Mouse (Mus musculus) erythroid progenitor cell, adult 5-6 weeks (primary cell): Measurements from ENCODE around the gene Ranbp1. TPM values are rescaled to one million over a fixed set of nuclear protein-coding genes. Genes with fewer than 3 reads are reported as not detected.

Experiments
- ATAC-seq: replicated peaks from 2 replicates; pipeline ENCODE4 v1.8.0; 2016; ENCODE audit warnings: moderate number of reproducible peaks, mild to moderate bottlenecking, moderate TSS enrichment, inconsistent platforms; ENCODE audit not compliant: poor library complexity, low FRiP score, severe bottlenecking
- total RNA-seq, 2 experiments: library from RNA; stranded (forward) in 1 of 2; stranded (reverse) in 1 of 2; fragments of 150-400 nt in 1 of 2; fragments of 186-747, 209-891 nt in 1 of 2; gene quantifications; 2 replicates each; pipeline versions ENCODE4 v1.2.3 to v1.2.4; 2015 to 2017; ENCODE audit warnings: low replicate concordance in 2 of 2

Gene Ranbp1
- total RNA-seq (2015; ENCODE audit: low replicate concordance) = 144 and 145 TPM in 2 replicates
- 76.8 and 133 TPM in 2 replicates for total RNA-seq (2017; ENCODE audit: low replicate concordance)

DNA sequence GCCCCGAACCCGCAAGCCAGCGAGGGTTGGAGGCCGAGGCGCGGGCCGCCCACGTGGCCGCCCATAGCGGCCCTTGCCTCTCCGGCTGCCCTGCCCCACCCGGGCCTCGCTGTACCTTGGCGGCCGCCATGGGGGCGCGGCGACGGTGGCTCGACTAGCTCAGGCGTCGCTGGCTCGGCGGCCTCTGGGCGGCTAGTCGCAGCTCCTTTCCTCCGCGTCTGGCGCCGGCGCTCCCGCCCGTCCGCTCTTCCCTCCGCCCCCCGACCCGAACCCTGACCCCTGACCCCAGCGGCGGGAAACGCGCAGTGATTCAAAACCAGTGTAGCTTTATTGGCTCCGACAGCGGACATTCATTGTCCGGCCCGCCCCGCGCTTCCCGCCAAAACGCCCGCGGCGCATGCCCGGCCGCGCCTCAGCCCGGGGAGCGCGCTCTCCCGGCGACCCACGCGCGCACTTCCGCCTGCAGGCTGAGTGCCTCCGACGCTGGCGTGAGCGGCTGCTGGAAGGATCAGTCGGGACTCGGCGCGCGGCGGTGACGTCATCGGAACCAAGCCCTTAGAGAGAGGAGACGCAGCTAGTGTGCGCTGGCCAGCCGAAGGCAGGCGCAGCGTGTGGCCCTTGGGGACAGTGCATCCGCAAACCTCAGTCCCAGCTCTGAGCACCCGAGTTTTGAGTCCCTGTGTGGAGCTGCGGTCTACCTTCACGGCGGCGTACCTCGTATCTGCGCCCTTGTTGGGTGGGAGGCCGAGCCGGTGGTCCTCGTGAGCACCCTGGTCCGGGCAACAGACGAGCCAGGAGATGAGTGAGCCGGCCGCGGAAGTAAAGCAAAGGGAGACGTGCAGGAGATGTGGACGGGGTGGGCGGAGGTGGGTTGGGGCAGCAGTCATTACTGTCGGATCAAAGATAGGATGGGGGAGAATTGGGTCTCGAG, at the start of gene Ranbp1, which contains the start of gene Trmt2a:
TSS of gene Ranbp1 (minus strand) at position 300 of the 931 bp plus-strand sequence.
TSS of gene Trmt2a (plus strand) at position 247 of the 931 bp plus-strand sequence.
- peak; percentile 91 for ATAC-seq

DNA sequence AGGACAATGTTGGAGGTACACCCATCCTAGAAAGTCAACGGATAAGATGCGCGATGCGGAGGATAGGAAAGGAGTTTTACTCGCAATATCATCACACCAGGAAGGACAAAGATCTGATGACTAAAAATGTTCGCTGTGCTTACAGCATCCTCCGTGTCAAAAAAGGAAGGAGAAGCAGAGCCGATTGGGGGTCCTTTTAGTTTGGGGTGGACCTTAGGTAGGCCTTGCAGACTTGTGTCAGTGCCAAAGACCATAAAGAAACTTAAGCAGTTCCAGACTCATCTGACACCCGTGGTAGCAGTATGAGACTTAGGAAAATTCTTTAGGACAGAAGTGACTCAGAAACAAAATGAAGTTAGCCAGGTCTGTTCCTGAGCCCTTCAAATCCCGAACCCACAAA, 41.1 kb upstream of the Ranbp1 start:
- peak; percentile 9; the same call in 1 of the 2 replicates for ATAC-seq

DNA sequence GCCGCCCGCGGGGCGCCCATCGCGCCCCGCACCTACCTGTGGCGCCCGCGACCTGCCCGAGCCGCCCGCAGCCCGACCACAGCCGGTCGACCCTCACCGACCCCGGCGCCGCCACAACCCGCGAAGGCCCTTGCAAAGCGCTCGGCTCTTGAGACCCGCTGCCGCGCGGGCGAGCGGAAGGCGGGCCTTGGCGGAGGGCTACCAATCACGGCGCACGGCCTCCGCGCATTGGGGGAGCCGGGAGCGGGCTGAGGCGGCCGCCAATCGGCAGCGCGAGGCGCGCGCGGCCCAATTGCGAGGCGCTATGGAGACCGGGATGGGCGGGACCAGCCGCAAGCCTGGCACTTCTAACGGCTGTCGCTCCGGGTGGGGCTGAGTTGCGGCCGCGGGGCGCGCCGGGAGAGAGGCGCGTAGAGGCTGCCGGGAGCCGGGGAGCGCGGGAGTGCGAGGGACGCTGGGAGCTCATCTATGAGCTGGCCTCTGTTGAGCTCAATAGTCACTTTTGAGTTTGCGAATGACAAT, 40.6 kb upstream of the Ranbp1 start, which contains the start of gene Dgcr8:
TSS of gene Dgcr8 (minus strand) at position 180 of the 522 bp plus-strand sequence.
- peak; percentile 95 for ATAC-seq

DNA sequence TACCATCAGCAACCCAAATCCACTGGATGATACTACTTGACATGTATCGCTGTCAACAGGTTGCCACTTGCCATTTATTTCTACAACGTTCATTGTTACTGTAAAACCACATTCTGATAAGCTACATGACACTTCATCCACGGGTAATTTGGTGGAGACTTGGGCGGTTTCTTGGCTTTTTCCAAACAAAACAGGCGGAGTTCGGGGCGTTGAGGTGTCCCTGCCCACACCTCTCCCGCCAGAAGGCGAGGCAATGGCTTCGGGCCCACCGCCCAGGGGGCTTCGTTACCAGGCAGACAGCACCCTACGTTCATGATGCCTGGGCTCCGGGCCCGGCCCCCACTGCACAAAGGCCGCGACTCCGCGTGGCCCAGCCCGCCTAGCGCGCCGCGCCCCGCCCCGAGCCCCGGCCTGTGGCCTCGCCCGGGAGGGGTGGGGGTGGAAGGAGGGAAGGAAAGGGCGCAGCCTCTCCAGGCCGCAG, 40.1 kb upstream of the Ranbp1 start:
- ATAC-seq = peak; percentile 79

DNA sequence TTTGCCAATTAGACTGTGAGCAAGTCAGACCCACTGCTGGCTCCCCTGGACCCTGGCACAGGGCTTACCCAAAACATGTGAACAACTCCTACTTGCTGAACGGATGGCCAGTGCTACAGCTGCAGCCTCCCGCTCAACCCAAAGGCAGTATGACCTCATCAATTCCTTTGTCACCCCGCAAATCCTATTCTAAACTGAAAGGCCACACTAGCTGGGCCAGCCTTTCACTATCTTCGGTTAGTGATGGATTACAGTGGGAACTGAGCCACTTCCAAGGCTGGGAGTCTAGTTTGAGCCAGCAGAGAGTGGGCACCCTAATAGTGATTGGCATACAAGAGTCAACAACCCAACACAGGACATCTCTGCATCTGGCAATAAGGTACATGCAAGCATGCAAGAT, 39.6 kb upstream of the Ranbp1 start:
- no peak for ATAC-seq

DNA sequence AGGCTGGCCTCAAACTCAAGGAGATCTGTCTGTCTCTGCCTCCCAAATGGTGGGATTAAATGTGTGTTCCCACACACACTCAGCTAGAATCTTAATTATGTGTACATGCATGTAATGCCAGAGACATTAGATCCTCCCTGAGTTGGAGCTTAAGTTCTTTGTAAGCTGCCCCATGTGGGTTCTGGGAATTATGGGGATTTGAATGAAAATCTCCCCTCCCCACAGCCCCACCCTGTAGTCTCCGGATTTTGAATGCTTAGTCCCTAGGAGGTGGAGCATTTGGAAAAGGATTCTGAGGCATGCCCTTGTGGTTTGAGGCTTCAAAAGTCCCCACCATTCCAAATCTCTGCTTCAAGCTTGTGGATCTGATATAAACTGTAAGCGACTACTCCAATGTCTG, 26.6 kb upstream of the Ranbp1 start:
- no peak for ATAC-seq

DNA sequence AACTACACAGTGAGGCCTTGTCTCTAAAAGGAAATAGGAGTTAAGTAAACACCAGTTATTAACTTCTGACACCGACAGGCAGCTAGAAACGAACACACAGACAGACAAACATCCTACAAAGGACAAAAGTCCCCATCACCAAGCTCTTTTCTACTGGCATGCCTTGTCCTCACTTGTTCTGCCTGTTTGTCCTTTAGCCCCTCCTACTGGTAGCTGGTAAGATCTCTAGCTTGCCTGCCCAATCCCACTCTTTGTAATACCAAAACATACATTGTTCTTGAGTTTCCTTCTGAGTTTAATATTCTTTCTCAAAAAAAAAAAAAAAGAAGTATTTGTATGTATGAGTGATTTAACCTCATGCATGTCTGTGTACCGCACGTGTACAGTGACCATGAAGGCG, 19.6 kb upstream of the Ranbp1 start:
- ATAC-seq = no peak

DNA sequence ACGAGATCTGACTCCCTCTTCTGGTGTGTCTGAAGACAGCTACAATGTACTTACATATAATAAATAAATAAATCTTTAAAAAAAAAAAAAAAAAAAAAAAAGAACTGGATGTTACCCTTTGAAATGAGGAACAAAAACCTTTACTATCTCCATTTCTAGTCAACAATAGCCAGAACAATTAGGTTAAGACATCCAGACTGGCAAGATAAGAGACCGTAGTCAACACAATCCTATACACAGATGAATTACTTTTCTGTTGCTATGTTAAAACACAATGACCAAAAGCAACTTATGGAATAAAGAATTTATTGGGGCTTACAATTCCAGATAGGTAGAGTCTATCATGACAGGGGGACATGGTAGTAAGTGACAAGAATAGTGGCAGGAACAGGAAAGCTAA, 16.5 kb upstream of the Ranbp1 start:
- no peak for ATAC-seq

DNA sequence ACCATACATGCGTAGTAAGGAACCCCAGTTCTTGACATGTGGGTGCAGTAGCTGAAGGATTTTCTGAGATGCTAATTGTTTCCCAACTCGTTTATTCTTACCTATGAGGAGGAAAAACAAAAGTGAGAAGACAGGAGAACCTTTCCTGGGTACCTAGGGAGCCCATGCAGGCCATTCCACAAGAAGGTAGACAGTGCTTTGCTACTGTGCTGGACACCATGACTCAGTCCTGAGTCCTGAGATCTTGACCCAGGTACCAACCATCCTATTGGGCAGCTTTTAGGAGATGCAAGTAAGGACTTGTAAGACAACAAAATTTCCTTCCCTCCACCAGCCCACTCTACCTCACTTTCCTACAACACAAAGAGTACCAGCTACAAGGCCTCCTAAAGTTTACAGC, 9.7 kb upstream of the Ranbp1 start, which contains the start of gene Gm49776:
TSS of gene Gm49776 (minus strand) at position 101 of the 400 bp plus-strand sequence.
- ATAC-seq = no peak

DNA sequence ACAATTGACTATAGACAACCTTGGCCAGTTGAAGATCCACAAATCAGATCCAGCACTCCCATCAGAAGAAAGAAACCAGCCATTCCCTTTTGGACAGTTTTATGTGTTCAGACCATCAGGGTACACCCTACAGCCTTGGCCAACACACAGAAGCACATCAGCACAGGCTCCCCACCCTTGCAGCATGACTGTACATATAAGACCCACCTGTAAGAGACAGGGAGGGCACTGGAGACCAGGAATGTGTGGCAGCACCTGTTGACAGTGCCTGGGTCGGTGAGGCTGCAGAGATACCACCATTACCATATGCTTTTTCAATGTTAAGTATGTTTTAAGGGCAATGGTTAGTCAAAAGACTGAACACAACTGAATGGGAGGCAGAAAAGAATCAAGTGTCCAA, 5.3 kb upstream of the Ranbp1 start:
- no peak for ATAC-seq

DNA sequence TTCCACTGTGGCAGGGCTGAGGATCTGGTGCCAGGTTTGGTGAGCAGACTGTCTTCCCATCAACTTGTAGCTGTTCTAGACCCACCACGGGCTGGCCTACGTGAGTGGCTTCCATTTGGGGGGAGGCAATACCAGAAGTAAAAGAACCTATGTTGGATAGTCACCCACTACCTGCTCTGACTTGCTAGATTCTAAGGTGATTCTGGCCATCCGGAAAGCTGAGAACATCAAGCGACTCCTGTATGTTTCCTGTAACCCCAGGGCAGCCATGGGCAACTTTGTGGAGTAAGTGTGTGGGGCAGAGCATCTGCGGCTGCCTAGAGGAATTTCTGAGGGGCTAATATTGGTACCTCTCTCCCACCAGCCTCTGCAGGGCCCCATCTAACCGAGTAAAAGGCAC, 4.2 kb upstream of the Ranbp1 start:
- no peak for ATAC-seq

DNA sequence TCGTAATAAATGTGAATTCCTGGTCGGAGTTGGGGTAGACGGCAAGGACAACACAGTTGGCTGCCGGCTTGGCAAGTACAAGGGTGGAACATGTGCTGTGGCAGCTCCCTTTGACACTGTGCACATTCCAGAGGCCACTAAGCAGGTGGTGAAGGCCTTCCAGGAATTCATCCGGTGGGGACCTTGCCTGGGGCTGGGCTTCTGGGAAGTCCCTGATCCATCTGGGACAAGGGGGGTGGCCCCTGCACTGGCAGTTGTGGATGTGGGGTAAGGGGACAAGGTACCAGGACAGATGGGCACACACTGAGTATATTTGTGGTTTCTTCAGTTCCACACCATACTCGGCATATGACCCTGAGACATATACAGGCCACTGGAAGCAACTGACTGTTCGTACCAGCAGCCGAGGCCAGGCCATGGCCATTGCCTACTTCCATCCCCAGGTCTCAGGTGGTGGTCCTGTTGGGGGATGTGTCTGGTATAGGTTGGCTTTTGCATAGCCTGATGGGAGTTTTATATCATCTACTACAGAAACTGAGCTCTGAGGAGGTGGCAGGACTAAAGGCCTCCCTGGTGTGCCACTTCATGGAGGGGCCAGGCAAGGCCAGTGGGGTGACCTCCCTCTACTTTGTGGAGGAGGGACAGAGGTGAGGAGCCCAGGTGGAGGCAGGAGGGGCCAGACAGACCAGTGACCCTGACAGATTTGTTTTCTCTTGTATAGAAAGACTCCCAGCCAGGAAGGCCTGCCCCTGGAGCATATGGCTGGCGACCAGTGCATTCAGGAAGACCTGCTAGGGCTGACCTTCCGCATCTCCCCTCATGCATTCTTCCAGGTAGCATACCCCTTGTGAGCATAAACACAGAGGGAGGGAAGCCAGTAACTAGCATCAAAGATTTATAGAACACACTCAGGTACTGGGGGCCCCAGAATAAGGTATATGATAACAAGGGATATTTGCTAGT, 2.6 kb upstream of the Ranbp1 start:
- ATAC-seq = no peak

DNA sequence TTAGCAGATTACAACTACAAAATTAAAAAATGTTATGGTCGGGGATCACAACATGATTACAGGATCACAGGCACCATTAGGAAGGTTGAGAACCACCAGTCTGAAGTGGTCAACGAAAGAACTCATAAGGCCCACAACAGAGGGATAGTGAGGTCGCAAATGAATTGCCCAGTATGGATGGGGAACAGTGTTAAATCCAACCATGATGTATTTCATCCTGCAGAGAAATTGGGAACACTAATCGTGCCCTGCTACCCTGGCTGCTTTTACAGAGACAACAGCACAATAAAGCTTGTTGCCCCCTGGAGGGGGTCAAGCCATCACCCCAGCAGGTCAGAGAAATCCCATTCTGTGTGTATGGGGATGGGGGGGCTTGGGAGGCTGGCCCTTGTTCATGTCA, 1.7 kb upstream of the Ranbp1 start:
- no peak for ATAC-seq

DNA sequence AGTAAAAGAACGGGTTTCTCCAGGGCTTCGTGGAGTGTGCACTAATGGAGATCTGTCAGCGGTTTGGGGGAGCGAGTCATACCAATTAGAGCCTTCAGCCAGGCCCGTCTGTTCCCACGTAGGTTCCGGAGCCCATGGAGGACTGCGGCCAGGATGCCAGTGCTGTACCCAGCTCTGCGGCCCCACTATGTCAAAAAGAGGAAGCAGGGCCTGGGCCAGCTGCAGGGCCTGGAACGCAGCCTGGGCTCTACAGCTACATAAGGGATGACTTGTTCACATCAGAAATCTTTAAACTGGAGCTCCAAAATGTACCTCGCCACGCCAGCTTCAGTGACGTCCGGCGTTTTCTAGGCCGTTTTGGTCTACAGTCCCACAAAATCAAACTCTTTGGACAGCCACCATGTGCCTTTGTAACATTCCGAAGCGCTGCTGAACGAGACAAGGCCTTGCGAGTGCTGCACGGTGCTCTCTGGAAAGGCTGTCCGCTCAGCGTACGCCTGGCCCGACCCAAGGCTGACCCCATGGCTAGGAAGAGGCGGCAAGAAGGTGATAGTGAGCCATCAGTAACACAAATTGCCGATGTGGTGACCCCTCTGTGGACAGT, 934 bp upstream of the Ranbp1 start:
- ATAC-seq = 0 out of 2 replicates have a peak, but pooled peaks have one; percentile 27

DNA sequence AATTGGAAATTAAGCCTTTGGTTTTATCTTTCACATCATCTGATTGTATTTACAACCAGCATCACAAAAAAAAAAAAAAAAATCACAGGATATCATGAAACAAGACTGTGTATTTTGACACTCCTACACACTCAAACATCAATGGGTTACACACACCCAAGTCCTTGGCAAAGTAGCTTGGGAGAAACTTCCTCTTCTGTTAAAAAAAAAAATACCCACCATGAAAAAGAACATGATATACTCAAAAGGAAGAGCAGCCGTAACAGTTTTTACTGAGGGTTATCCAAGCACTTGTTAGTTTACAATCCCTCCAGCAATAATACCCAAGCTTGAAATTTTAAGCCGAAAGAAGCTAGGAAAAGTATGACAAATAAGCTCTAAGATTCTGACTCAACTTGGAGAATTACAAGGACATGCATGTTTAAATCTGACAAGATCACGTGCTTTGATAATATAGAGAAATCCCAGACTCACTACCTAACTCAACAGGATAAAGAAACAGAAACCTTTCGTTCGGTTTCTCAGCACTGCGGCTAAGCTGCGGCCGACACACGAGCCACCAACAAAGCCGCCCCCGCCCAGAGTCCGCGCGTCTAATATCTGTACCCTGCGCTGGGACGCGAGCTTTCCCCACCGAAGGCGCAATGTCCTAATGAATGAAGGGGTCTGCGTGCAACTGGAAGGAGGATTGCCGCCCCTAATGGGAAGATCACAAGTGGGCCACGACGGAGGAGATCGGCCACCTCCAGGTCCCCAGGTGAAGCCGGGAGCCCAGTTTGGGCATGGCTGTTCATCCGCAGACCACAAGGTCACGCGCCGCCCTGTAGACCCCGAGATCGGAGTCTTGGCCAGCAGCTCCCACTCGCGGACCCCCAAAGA, 772 bp downstream of the Ranbp1 start:
- ATAC-seq = no peak

DNA sequence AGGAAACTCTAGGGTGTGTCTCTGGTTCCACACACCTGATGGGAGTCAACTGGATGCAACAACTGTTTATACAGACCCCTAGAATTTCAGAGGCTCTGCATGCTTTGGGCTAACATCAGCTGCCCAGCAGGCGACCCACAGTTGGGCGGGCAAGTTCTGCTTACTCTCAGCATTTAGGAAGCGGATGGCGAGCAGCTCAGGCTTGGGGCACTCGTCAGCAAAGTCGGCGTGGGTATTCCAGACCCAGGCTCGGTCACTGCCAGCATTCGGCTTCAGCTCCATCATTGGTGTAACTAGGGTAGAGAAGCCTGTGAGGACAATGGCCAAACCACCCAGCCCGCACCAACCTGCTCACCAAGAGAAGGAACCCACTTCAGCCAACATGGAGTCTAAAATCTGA, 7.0 kb downstream of the Ranbp1 start:
- no peak for ATAC-seq

DNA sequence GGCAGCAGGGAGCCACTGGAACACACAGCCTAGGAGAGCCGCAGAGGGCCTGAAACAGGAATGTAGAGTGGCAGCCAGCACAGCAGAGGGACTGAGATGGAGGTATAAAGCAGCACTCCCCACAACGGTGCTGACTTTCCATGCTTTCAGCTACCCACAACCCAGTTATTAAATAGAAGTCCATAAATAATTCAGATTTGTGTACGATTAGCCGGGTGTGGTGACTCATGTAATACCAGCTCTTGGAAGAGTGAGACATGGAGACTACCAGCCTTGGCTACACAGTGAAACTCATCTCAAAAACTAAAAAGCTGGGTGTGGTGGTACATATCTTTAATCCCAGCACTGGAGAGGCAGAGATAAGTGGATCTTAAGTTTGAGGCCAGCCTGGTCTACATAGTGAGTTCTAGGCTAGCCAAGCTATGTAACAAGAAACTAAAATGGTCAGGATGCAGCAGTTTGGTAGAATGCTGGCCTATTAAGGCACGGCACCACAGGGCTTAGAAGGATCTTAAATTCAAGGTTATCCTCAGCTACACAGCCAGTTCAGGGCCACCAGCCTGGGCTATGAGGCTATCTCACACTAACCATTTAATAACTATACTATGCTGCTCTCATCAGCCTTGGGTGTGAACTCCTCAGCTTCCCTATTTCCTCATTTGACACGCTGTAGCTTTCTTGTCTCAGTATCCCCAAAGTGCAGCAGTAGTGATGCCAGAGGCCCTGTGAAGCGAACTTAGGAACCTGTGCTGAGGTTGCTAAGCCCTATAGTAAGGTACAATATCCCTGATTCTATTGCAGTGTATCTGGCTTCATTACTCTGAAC, 11.6 kb downstream of the Ranbp1 start:
- no peak for ATAC-seq
